In the genomic region with DNA sequence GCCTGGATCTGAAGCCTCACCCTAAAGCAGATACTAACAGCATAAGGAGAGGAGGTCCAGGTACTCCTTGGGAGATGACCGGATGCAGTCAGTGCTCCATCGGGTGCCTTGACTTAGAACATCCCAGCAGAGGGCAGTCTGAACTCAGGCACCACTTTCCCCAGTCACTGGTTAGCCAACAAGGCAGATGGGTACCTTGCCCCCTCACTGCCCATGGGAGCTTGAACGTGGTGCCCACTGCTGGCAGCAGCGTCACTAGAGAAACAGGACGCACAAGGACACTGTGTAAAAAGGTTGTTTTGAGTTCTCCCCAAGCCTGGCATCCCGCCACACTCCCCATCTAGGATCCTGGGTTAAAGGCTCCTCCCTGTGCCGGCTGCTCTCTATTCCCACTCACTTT, we compare ENCODE assay signal across 8 mouse cellular contexts. TPM values are rescaled to one million over a fixed set of nuclear protein-coding genes. Genes with fewer than 3 reads are reported as not detected.
DNase-seq lines count a peak whose midpoint lies in the region; ATAC-seq lines count a peak whose summit lies in the region.

No protein-coding gene starts in this region.

- H3K9me3 ChIP-seq in midbrain, embryonic 14.5 days (ENCODE audit: control insufficient read depth, low read length), result no peaks in the 10 kb centered on the region
- H3K9me3 ChIP-seq in midbrain, embryonic 15.5 days, result no peaks in the 10 kb centered on the region
- no peaks in the 10 kb centered on the region for H3K9me3 ChIP-seq in hindbrain, embryonic 16.5 days (ENCODE audit: control insufficient read depth, low read length)

- H3K4me1 ChIP-seq in midbrain, embryonic 14.5 days (ENCODE audit: control insufficient read depth, insufficient read depth, low read length), result no peaks in the 10 kb centered on the region
- H3K4me1 ChIP-seq in midbrain, embryonic 15.5 days, result peaks cover 3% of the 10 kb centered on the region; the same call in 1 of the 2 replicates
- H3K4me1 ChIP-seq in hindbrain, embryonic 16.5 days (ENCODE audit: control insufficient read depth, insufficient read depth, low read depth, low read length), result peaks cover 2% of the 10 kb centered on the region; the same call in 1 of the 2 replicates

- 46% methylated on average over 7 of the region's 7 CpGs for WGBS in midbrain, embryonic 14.5 days
- WGBS in midbrain, embryonic 15.5 days, result 45% methylated on average over 7 of the region's 7 CpGs
- 34% methylated on average over 7 of the region's 7 CpGs for WGBS in hindbrain, embryonic 16.5 days

- DNase-seq in midbrain, embryonic 14.5 days, result peak; percentile 64
- DNase-seq in cerebellum, adult 11 months, result peak; percentile 42
- DNase-seq in frontal cortex, postnatal 14 days (ENCODE audit: low spot score in 2 of 2), result peak; percentile 16 to 35
- peak; percentile 25 to 39 for DNase-seq in left cerebral cortex, adult 8-10 months (ENCODE audit: low spot score in 2 of 2)
- peak; percentile 69 for DNase-seq in testis, postnatal 10 days (ENCODE audit: low spot score)

- no peak overlapping the region for H3K4me2 ChIP-seq in midbrain, embryonic 14.5 days (ENCODE audit: low read length)
- no peak overlapping the region for H3K4me2 ChIP-seq in midbrain, embryonic 15.5 days
- H3K4me2 ChIP-seq in hindbrain, embryonic 16.5 days (ENCODE audit: low read length), result peak overlapping the region; percentile 28

- no peaks in the 10 kb centered on the region for H3K36me3 ChIP-seq in midbrain, embryonic 14.5 days (ENCODE audit: control insufficient read depth, insufficient read depth, low read length)
- no peaks in the 10 kb centered on the region for H3K36me3 ChIP-seq in midbrain, embryonic 15.5 days (replicated peaks)
- H3K36me3 ChIP-seq in hindbrain, embryonic 16.5 days (ENCODE audit: control insufficient read depth, insufficient read depth, low read length), result no peaks in the 10 kb centered on the region

- no peaks in the 10 kb centered on the region for H3K27me3 ChIP-seq in midbrain, embryonic 14.5 days (ENCODE audit: control insufficient read depth, insufficient read depth, low read length)
- no peaks in the 10 kb centered on the region for H3K27me3 ChIP-seq in midbrain, embryonic 15.5 days (replicated peaks)
- H3K27me3 ChIP-seq in hindbrain, embryonic 16.5 days (replicated peaks; ENCODE audit: control insufficient read depth, insufficient read depth, low read length), result no peaks in the 10 kb centered on the region

- no peak overlapping the region for H3K4me3 ChIP-seq in midbrain, embryonic 14.5 days (replicated peaks; ENCODE audit: low read depth, low read length)
- H3K4me3 ChIP-seq in midbrain, embryonic 15.5 days, result no peak overlapping the region
- H3K4me3 ChIP-seq in hindbrain, embryonic 16.5 days (ENCODE audit: low read length), result no peak overlapping the region

- ATAC-seq in midbrain, embryonic 14.5 days (ENCODE audit: low FRiP score, low TSS enrichment), result no peak
- no peak for ATAC-seq in midbrain, embryonic 15.5 days (replicated peaks)
- ATAC-seq in hindbrain, embryonic 16.5 days, result peak; percentile 69
- peak; percentile 84 for ATAC-seq in monocyte, adult 5-6 weeks (replicated peaks; ENCODE audit: insufficient number of reproducible peaks, low FRiP score, low TSS enrichment, poor library complexity, severe bottlenecking)

- no peak overlapping the region for H3K9ac ChIP-seq in midbrain, embryonic 14.5 days (replicated peaks; ENCODE audit: low read length)
- H3K9ac ChIP-seq in midbrain, embryonic 15.5 days, result no peak overlapping the region
- H3K9ac ChIP-seq in hindbrain, embryonic 16.5 days (ENCODE audit: low read depth, low read length), result no peak overlapping the region

- no peak overlapping the region for H3K27ac ChIP-seq in midbrain, embryonic 14.5 days (replicated peaks; ENCODE audit: low read depth, low read length)
- H3K27ac ChIP-seq in midbrain, embryonic 15.5 days, result no peak overlapping the region
- H3K27ac ChIP-seq in hindbrain, embryonic 16.5 days (ENCODE audit: low read depth, low read length), result no peak overlapping the region

RNA-seq across cellular contexts. Expression of a gene that starts 24.1 kb away (rescaled TPM):
- polyA plus RNA-seq in midbrain, embryonic 14.5 days (2014; fragmentation: Nextera tagmentation; extraction: Ambion mirVana), result 42.0 and 59.0 TPM in 2 replicates
- 57.4 and 60.4 TPM in 2 replicates for polyA plus RNA-seq in midbrain, embryonic 15.5 days (2015; fragmentation: Nextera tagmentation; extraction: Ambion mirVana)
- 53.2 and 55.6 TPM in 2 replicates for polyA plus RNA-seq in hindbrain, embryonic 16.5 days (2015; fragmentation: Nextera tagmentation; extraction: Ambion mirVana)
- 100 to 1,000 TPM; 136 to 167 (median 155) TPM for total RNA-seq in left cerebral cortex, adult 8-10 months (2022)
- 139 to 316 TPM (median 186 TPM) in 3 replicates for total RNA-seq in monocyte, adult 5-6 weeks (2017)

RNA-seq across cellular contexts. Expression of a gene that starts 45.0 kb away (rescaled TPM):
- 24.4 and 25.0 TPM in 2 replicates for polyA plus RNA-seq in midbrain, embryonic 14.5 days (2014; fragmentation: Nextera tagmentation; extraction: Ambion mirVana)
- 19.6 and 20.3 TPM in 2 replicates for polyA plus RNA-seq in midbrain, embryonic 15.5 days (2015; fragmentation: Nextera tagmentation; extraction: Ambion mirVana)
- 18.7 and 19.8 TPM in 2 replicates for polyA plus RNA-seq in hindbrain, embryonic 16.5 days (2015; fragmentation: Nextera tagmentation; extraction: Ambion mirVana)
- total RNA-seq in left cerebral cortex, adult 8-10 months (2022), result 10 to 100 TPM; 11.2 to 13.0 (median 12.0) TPM
- total RNA-seq in monocyte, adult 5-6 weeks (2017), result 1.4 to 12.5 TPM (median 5.5 TPM) in 3 replicates

Comparison
In these comparisons a context has a peak if more than half of its experiments do, and no peak if none do; other contexts are left out.
1. ATAC-seq: peak in hindbrain, embryonic 16.5 days (single experiment) and monocyte, adult 5-6 weeks (single experiment); none in midbrain, embryonic 14.5 days (single experiment) and midbrain, embryonic 15.5 days (single experiment).
2. Peak in every context shown above with its lines, with median percentiles within 50 percentile points of each other: DNase-seq.